Mouse (Mus musculus): ENCODE measurements at regions not wholly inside any gene's neighbourhood (a gene's known extent, or its start where the extent isn't known, plus 50 kb on each side); places are given as distances from the start of the nearest gene placed in this dataset.

DNA sequence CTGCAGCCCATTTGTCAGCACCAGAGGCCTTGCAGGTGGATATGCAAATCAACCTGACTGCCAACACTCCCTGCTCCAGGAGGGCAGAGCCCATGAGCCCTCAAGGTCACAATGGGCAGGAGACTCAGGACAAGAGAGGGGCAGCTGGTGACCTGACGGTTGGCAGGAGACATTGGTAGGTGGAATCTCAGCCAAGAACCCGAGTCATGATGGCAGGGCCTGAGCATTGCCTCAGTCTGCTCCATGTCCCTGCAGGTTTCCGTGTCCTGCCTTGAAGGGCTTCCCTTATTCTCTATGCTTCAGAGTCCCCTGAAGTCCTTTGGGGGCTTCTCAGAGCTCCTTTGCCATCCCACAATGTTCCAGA lies 51.7 kb upstream of the Sulf2 start:
- Histone ChIP-seq H3K27ac (ENCODE audit: low read depth, low read length) (no peak overlapping the region; the same call in 1 of the 2 replicates), H3K9ac (ENCODE audit: low read depth, low read length) (no peak overlapping the region), H3K9me3 (ENCODE audit: control insufficient read depth, low read length) (no peaks in the 10 kb centered on the region), H3K27me3 (ENCODE audit: control insufficient read depth, insufficient read depth, low read length) (no peaks in the 10 kb centered on the region), H3K4me1 (ENCODE audit: control insufficient read depth, insufficient read depth, low read length) (peaks cover 5% of the 10 kb centered on the region; the same call in 1 of the 2 replicates), H3K4me3 (ENCODE audit: low read length) (no peak overlapping the region), H3K36me3 (ENCODE audit: control insufficient read depth, insufficient read depth, low read length) (no peaks in the 10 kb centered on the region), H3K4me2 (replicated peaks; ENCODE audit: low read depth, low read length) (no peak overlapping the region)
- 61% methylated on average over 3 of the region's 3 CpGs for WGBS
- ATAC-seq (ENCODE audit: low FRiP score, low TSS enrichment) = no peak; the same call in 1 of the 2 replicates

DNA sequence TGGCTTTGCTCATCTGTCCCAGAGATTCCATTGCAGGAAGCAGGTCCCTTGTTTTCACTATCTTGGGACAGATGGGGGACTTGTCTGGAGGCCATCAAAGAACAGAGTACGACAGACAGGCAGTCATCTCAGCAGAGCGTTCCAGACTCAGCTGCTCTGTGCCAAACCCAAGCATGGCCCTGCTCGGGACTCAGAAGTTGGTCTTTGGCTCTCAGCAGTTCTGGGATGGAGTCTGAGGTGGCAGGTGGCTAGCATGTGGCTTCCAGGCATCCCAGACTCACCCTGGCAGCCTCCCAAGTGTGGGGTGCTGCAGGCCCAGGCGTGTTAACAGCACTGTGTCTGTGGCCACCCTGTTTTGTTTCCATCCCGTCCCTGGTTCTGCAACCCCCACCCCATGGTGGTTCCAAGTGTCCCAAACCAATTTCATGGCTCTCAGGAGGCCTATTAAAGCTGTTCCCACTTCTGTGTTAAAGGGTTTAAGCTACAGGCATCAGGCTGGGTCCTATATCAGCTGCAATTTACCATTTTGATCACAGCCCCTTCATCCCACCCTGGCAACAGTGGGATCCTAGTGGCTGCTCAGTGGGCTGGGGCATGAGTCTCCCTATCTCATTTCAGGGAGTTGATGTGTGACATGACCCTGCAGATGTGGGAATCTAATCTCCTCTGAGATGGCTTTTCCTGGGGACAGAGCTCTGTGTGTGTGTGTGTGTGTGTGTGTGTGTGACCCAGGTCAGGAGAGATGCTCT lies 51.1 kb upstream of the Sulf2 start:
- peak; percentile 80 for ATAC-seq (ENCODE audit: low FRiP score, low TSS enrichment)
- Histone ChIP-seq H3K9me3 (ENCODE audit: control insufficient read depth, low read length) (no peaks in the 10 kb centered on the region), H3K4me2 (replicated peaks; ENCODE audit: low read depth, low read length) (no peak overlapping the region), H3K4me3 (ENCODE audit: low read length) (no peak overlapping the region), H3K27ac (ENCODE audit: low read depth, low read length) (no peak overlapping the region), H3K9ac (ENCODE audit: low read depth, low read length) (no peak overlapping the region), H3K27me3 (ENCODE audit: control insufficient read depth, insufficient read depth, low read length) (no peaks in the 10 kb centered on the region), H3K4me1 (ENCODE audit: control insufficient read depth, insufficient read depth, low read length) (peaks cover 5% of the 10 kb centered on the region; the same call in 1 of the 2 replicates), H3K36me3 (ENCODE audit: control insufficient read depth, insufficient read depth, low read length) (no peaks in the 10 kb centered on the region)
- 49% methylated on average over 5 of the region's 5 CpGs for WGBS

All from kidney, embryonic 14.5 days (tissue).